Mouse (Mus musculus) cerebellum, postnatal 4 days (tissue): ENCODE data around the gene Amdhd2.

Experiments used
- DNase-seq, 2 experiments: peaks; one replicate each; pipeline ENCODE4 v3.0.0; 2022; ENCODE audit warnings: low spot score in 2 of 2, mixed read lengths in 1 of 2

Gene Amdhd2

DNA sequence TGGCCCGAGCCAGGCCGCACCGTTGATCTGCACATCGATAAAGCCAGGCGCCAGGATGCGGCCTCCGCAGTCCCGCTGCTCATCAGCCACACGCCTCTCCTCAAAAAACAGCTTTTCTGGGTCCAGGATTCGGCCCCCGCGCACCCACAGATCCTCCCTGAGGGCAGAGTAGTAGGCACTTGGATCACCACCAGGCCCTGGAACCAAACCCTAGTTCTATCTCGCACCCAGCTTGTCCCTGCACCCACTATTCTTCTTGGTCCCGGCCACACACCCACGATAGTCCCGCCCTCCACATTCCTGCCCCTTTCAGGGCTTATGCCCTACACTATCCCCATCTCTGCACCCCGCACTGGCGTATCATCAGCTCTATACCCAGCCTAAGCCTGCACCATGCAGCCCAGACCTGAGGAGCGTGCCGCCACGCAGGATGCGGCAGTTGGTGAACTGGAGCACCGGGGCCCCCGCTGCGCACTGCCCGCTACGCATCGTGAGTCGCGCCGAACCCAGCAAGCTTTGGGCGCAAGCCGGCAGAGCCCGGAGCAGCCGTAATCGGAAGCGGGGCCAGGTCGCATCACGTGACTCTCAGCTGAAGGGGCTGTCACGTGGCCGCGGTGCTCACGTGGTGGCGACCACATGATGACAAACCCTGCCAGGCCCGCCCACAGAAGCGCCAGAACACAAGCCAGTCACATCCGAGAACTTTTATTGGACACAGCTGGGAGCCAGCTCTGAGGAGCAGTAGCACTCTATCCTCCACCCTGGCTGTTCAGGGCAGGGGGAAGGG, at the start of gene Amdhd2:
Amdhd2 (minus strand) TSS at position 591 of the 787 bp plus-strand sequence.
- DNase-seq: peak; percentile 95 to 99

DNA sequence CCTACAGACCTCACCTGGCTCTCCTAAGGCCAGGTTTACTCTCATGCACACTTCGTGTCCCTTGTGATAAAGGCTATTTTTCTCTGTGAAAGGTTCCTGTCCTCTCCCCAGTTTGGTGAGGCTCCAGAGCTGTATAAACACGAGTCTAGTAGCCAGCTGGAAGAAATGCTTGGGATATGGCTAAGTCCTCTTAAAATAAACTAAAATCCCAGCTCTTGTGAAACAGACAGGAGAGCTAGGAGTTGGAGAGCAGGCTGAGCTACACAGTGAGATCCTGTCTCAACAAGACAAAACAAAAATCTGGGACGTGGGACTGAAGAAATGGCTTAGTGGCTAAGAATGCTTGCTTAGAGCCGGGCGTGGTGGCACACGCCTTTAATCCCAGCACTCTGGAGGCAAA, 49.6 kb upstream of the Amdhd2 start:
- no peak for DNase-seq

GRCm38 (mm10) chr17:24212441-24213018, 49.0 kb upstream of the Amdhd2 start:
- no peak for DNase-seq

GRCm38 (mm10) chr17:24211631-24212440, 48.3 kb upstream of the Amdhd2 start:
- DNase-seq: peak; percentile 37 to 64

GRCm38 (mm10) chr17:24210591-24210990, 47.0 kb upstream of the Amdhd2 start:
- no peak for DNase-seq

DNA sequence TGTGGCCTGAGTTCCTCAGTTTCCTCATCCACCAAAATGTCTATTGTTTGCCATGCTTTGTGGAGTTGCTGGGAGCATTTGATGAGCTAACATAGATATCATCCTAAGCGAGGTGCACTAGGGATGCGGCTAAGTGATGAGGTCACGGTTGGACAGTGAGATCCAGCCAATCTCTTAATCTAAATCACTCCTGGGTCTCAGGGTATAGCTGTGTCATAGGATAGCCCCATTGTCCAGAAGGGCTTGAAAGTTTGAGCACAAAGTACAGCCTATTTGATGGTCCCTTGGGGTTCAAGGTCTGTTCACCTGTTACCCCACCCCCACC, 46.3 kb upstream of the Amdhd2 start:
- DNase-seq: no peak

DNA sequence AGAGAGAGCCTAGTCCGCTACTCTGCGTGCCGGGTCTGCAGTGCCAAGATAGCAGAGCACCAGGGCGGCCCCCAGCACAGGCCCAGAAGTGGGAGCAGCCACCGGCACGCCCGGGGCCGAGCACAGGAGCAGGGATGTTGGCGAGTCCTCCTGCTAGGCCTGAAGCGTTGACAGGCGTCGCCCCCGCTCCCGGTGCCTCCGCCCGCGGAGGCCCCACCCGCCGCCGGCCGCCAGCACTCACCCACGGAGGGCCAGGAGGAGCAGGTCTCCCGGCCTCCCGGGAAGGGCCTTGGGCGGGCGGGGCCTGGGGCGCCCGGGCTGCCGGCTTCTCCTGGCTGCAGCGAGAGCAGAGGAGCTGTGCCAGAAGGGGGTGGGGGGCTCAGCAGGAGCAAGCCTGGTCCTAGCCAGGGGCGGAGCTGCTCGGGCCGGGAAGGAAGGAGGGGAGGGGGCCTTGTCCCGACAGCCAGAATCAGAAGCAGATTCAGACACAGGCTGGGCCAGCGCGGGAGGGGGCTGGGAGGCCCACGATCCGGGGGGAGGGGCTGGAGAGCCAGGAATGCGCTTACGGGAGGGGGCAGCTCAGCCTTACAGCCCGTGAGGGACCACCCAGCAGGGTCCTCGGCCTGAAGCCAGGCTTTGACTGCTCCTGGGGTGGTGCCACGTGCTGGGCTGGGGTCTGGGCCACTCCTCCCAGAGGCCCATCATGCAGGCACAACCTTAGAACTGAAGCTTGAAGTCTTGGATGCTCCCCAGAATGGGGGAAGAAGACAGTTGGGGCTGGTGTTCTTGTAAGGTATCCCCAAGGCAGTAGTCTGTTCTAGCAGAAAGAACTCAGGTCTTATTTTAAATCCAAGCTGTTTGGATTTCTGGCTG, 45.7 kb upstream of the Amdhd2 start, which contains the start of gene Ntn3:
Ntn3 (minus strand) TSS at position 489 of the 873 bp plus-strand sequence.
- DNase-seq: peak; percentile 36 to 71

- peak in 1 of 2 experiments; percentile 44 for DNase-seq
Observed at GRCm38 (mm10) chr17:24208641-24209042, 45.1 kb upstream of the Amdhd2 start.

- DNase-seq: peak in 1 of 2 experiments; percentile 60
Observed at GRCm38 (mm10) chr17:24207768-24208640, 44.4 kb upstream of the Amdhd2 start.

GRCm38 (mm10) chr17:24206451-24207351, 43.1 kb upstream of the Amdhd2 start:
- DNase-seq: peak; percentile 39 to 45

- peak in 1 of 2 experiments; percentile 20 for DNase-seq
Observed at GRCm38 (mm10) chr17:24205908-24206361, 42.4 kb upstream of the Amdhd2 start.

GRCm38 (mm10) chr17:24205284-24205888, 41.8 kb upstream of the Amdhd2 start, which contains the start of gene Tbc1d24:
Tbc1d24 (minus strand) TSS chr17:24205562.
- DNase-seq: peak; percentile 87 to 95

DNA sequence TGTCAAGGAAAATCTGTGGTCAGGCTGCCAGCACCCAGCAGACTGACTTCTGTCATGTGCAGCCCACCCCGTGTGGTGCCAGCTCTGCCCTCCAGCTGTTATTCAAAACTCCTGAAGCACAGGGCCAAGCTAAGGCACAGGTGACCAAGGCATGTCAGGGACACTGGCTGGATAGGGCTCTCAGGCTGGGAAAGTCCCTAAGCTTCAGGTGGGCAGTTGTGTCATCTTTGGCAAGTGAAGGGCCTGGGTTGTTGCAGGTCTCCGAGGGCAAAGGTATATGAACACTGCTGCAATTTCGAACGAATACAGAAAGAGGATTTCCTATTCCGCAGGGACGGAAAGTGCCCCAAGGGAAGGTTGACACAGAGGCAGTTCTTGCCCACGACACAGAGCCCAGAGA, 41.3 kb upstream of the Amdhd2 start:
- no peak for DNase-seq

DNA sequence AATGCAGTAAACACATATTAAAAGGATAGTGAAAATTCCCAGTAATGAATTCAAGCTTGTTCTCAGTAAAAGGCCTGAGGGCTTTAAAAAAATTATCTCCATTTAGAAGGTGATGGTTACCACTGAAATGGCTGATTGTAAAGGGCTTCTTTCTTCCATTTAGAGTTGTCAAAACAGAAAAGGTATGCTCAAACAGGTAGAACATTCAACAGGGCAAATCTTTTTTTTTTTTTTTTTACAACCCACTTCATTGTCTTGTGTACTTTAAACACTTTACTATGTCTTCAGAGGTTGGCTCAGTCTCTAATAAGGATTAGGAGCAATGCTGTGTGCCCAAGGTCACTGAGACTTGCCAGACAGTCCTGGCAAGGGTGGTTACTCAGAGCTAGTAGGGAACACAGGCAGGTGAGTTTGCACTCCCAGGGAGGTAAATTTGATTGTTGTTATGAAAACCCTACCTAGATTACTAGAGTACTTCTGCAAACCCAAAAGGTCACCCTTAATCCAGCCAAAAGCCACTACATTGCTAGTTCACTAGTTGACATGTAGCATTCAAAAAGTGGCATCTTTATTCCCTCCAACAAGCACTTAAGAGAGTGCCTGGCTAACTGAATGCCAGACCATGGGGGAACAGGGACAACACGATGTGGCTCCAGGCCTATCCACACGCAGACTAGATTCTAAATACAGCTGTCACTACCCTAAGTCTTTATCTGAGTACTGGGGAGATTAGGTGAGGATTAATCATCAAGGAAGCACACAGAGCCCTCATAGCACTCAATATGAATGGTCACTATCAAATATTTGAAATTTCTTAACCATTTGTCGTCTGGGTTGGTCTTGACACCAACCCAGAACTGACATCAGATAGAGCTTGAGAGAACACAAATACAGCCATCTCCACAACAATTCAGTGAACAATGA, 40.3 kb upstream of the Amdhd2 start:
- no peak for DNase-seq

GRCm38 (mm10) chr17:24203068-24203467, 39.5 kb upstream of the Amdhd2 start:
- DNase-seq: no peak

- no peak for DNase-seq
Observed at GRCm38 (mm10) chr17:24201092-24201491, 37.5 kb upstream of the Amdhd2 start.

- no peak for DNase-seq
Observed at GRCm38 (mm10) chr17:24199741-24200140, 36.2 kb upstream of the Amdhd2 start.

- DNase-seq: no peak
Observed at GRCm38 (mm10) chr17:24199252-24199651, 35.7 kb upstream of the Amdhd2 start.
